Mouse (Mus musculus) heart, postnatal 14 days (tissue): Measurements from ENCODE around the gene Elmo3. TPM values are rescaled to one million over a fixed set of nuclear protein-coding genes. Genes with fewer than 3 reads are reported as not detected.
"Not testable (repeated sequence)": the region's sequence is repeated elsewhere in the genome, so short reads cannot be mapped to it uniquely, and the experiment has no call there.

Source experiments
- DNase-seq, 2 experiments: peaks; one replicate each; pipeline ENCODE4 v3.0.0; 2021 to 2022
- intact Hi-C: fragments of 180-260 bp; cut with DNase I; formaldehyde crosslinking; loops from one replicate; pipeline ENCODE4 v1.15.1; 2025
- total RNA-seq, 2 experiments: library from RNA; stranded (reverse); gene quantifications; 2 replicates each; pipeline ENCODE4 v1.2.3; 2021

Gene Elmo3
- total RNA-seq, 2 experiments from 2014 or later: 0.86 to 1.2 TPM

- DNase-seq: no peak
- intact Hi-C loops: no loop called here
Observed at GRCm38 (mm10) chr8:105275387-105275786, 30.0 kb upstream of the Elmo3 start.

- intact Hi-C loops: no loop called here
Observed at GRCm38 (mm10) chr8:105275840-105276239, 29.6 kb upstream of the Elmo3 start, which contains the start of gene Nol3. Gene Nol3 (plus strand): TSS chr8:105276140.

GRCm38 (mm10) chr8:105276292-105277120 is 28.9 kb upstream of the Elmo3 start:
- intact Hi-C loops: no loop called here
- peak; percentile 66 to 73 for DNase-seq

More at GRCm38 (mm10) chr8:105275840-105276239, 29.6 kb upstream of the Elmo3 start, which contains the start of gene Nol3:
- no peak for DNase-seq

- DNase-seq: peak; percentile 80 to 87
- intact Hi-C loops: no loop called here
Observed at GRCm38 (mm10) chr8:105278911-105279334, 26.5 kb upstream of the Elmo3 start.

- DNase-seq: no peak
- intact Hi-C loops: no loop called here
Observed at GRCm38 (mm10) chr8:105280567-105280966, 24.8 kb upstream of the Elmo3 start.

- intact Hi-C loops: no loop called here
- no peak for DNase-seq
Observed at GRCm38 (mm10) chr8:105281821-105282220, 23.6 kb upstream of the Elmo3 start.

- DNase-seq: no peak
- intact Hi-C loops: no loop called here
Observed at GRCm38 (mm10) chr8:105282239-105282638, 23.2 kb upstream of the Elmo3 start.

GRCm38 (mm10) chr8:105283074-105283473 is 22.3 kb upstream of the Elmo3 start:
- intact Hi-C loops: no loop called here
- peak; percentile 70 to 71 for DNase-seq

GRCm38 (mm10) chr8:105285514-105285913 is 19.9 kb upstream of the Elmo3 start:
- no peak for DNase-seq
- intact Hi-C loops: loop anchor here (5.0 kb wide), 1 partner anchor 33 kb away; no protein-coding TSS in a partner anchor

- intact Hi-C loops: loop anchor here (5.0 kb wide), 1 partner anchor 35 kb away; no protein-coding TSS in a partner anchor
- DNase-seq: no peak
Observed at GRCm38 (mm10) chr8:105286907-105287306, 18.5 kb upstream of the Elmo3 start.

- DNase-seq: no peak
- intact Hi-C loops: loop anchor here (5.0 kb wide), 1 partner anchor 36 kb away; no protein-coding TSS in a partner anchor
Observed at GRCm38 (mm10) chr8:105288231-105288630, 17.2 kb upstream of the Elmo3 start.

- DNase-seq: peak; percentile 92 to 96
- intact Hi-C loops: loop anchor here (5.0 kb wide), 1 partner anchor 37 kb away; no protein-coding TSS in a partner anchor
Observed at GRCm38 (mm10) chr8:105288958-105289732, 16.3 kb upstream of the Elmo3 start.

GRCm38 (mm10) chr8:105289805-105290460 is 15.5 kb upstream of the Elmo3 start, which contains the start of gene 4931428F04Rik:
Gene 4931428F04Rik (minus strand): TSS chr8:105289864.
- intact Hi-C loops: loop anchor here (2.0 to 5.0 kb wide), 3 partner anchors 38 to 635 kb away; no protein-coding TSS in a partner anchor
- DNase-seq: peak; percentile 37 to 54

GRCm38 (mm10) chr8:105290554-105291314 is 14.7 kb upstream of the Elmo3 start:
- intact Hi-C loops: loop anchor here (2.0 kb wide), 2 partner anchors 170 to 636 kb away; no protein-coding TSS in a partner anchor
- DNase-seq: peak; percentile 90 to 98

GRCm38 (mm10) chr8:105291364-105291763 is 14.0 kb upstream of the Elmo3 start:
- DNase-seq: not testable (repeated sequence)
- intact Hi-C loops: loop anchor here (2.0 kb wide), 2 partner anchors 171 to 637 kb away; no protein-coding TSS in a partner anchor

GRCm38 (mm10) chr8:105291802-105292201 is 13.6 kb upstream of the Elmo3 start:
- not testable (repeated sequence) for DNase-seq
- intact Hi-C loops: loop anchor here (2.0 kb wide), 2 partner anchors 171 to 637 kb away; no protein-coding TSS in a partner anchor

GRCm38 (mm10) chr8:105292471-105292870 is 12.9 kb upstream of the Elmo3 start:
- DNase-seq: no peak
- intact Hi-C loops: no loop called here

GRCm38 (mm10) chr8:105293405-105293804 is 12.0 kb upstream of the Elmo3 start:
- no peak for DNase-seq
- intact Hi-C loops: no loop called here

- no peak for DNase-seq
- intact Hi-C loops: no loop called here
Observed at GRCm38 (mm10) chr8:105294776-105295175, 10.6 kb upstream of the Elmo3 start.
